Mouse (Mus musculus) heart, adult 2 months (tissue): ENCODE measurements around the gene Lzts2. TPM values are rescaled to one million over a fixed set of nuclear protein-coding genes. Genes with fewer than 3 reads are reported as not detected.
A peak's percentile ranks its signal among the peaks of the same experiment; 100 is the strongest.

Experiments
- DNase-seq, 2 experiments: peaks; one replicate each; pipeline ENCODE4 v3.0.0; 2021
- H3K27ac ChIP-seq: fragments of 200-600 bp; 2 replicates; pipeline ENCODE4 v1.8.1; 2022
- H3K27me3 ChIP-seq: fragments of 200-500 bp; 2 replicates; pipeline ENCODE4 v1.6.1; 2012; ENCODE audit warnings: mild to moderate bottlenecking, low read length, inconsistent platforms, mixed read lengths; ENCODE audit not compliant: control insufficient read depth, insufficient read depth
- H3K36me3 ChIP-seq: fragments of 200-500 bp; 2 replicates; pipeline ENCODE4 v1.6.1; 2012; ENCODE audit warnings: low read length, inconsistent platforms; ENCODE audit not compliant: control insufficient read depth, insufficient read depth
- H3K4me1 ChIP-seq: fragments of 200-500 bp; 2 replicates; pipeline ENCODE4 v1.6.1; 2011; ENCODE audit warnings: low read length; ENCODE audit not compliant: control insufficient read depth, insufficient read depth
- H3K4me3 ChIP-seq: fragments of 200-600 bp; 2 replicates; pipeline ENCODE4 v1.8.1; 2022
- H3K79me2 ChIP-seq: fragments of 200-500 bp; replicated peaks from 2 replicates; pipeline ENCODE4 v1.6.1; 2012; ENCODE audit warnings: mild to moderate bottlenecking, inconsistent platforms, low read length, moderate library complexity, mixed read lengths; ENCODE audit not compliant: control insufficient read depth, insufficient read depth
- H3K9ac ChIP-seq: fragments of 200-500 bp; 2 replicates; pipeline ENCODE4 v1.6.1; 2012; ENCODE audit warnings: low read depth, mild to moderate bottlenecking, control low read depth, inconsistent platforms, low read length, mixed read lengths
- CTCF ChIP-seq: fragments of 200-600 bp; IDR thresholded peaks from 2 replicates; pipeline ENCODE4 v1.8.1; 2022; ENCODE audit warnings: antibody characterized with exemption, mild to moderate bottlenecking, moderate library complexity
- EP300 ChIP-seq: fragments of 200-500 bp; IDR thresholded peaks from 2 replicates; pipeline ENCODE4 v1.6.1; 2011; ENCODE audit warnings: low read depth, low read length, control low read depth; ENCODE audit not compliant: insufficient read depth
- POLR2A ChIP-seq: fragments of 200-500 bp; IDR thresholded peaks from 2 replicates; pipeline ENCODE4 v1.6.1; 2011; ENCODE audit warnings: mild to moderate bottlenecking, low read depth, low read length, control low read depth; ENCODE audit not compliant: insufficient read depth
- WGBS: fragments of 180-500 bp; shearing (Covaris S2); methylation state at CpG from one replicate; pipeline ENCODE4 v1.1.7; 2018; 5-methylcytosine and 5-hydroxymethylcytosine counted together
- intact Hi-C: fragments of 180-260 bp; cut with DNase I; formaldehyde crosslinking; loops from one replicate; pipeline ENCODE4 v1.15.1; 2025
- polyA plus RNA-seq: library from polyadenylated mRNA; depleted of rRNA; stranded (reverse); fragments of >200 nt; gene quantifications from 2 replicates; pipeline ENCODE4 v1.2.3, GENCODE M21; 2012
- total RNA-seq, 2 experiments: library from RNA; stranded (reverse); gene quantifications; 2 replicates each; pipeline ENCODE4 v1.2.3; 2021

Lzts2 gene
- total and polyA plus RNA-seq, 3 experiments = 59.1 to 68.1 (median 61.6) TPM

- no peak overlapping the region for H3K9ac ChIP-seq
- H3K27ac ChIP-seq = no peak overlapping the region
- no peak for DNase-seq
- WGBS = 51% methylated on average over 7 of the region's 7 CpGs
- peaks cover 3% of the 10 kb centered on the region; the same call in 1 of the 2 replicates for H3K4me1 ChIP-seq
- H3K36me3 ChIP-seq = no peaks in the 10 kb centered on the region
- peaks cover 3% of the 10 kb centered on the region; the same call in 1 of the 2 replicates for H3K27me3 ChIP-seq
- intact Hi-C loops = no loop called here
- no peaks in the 10 kb centered on the region for H3K79me2 ChIP-seq
- H3K4me3 ChIP-seq = no peak overlapping the region
- TF ChIP-seq CTCF (no peak), POLR2A (no peak), EP300 (no peak)
These were observed 22.0 kb upstream of the Lzts2 start for GRCm38 (mm10) chr19:44992246-44992645.

GRCm38 (mm10) chr19:44992712-44993111 lies 21.5 kb upstream of the Lzts2 start:
- no peaks in the 10 kb centered on the region for H3K36me3 ChIP-seq
- DNase-seq = no peak
- H3K79me2 ChIP-seq = no peaks in the 10 kb centered on the region
- no peak overlapping the region for H3K9ac ChIP-seq
- intact Hi-C loops = no loop called here
- H3K27ac ChIP-seq = no peak overlapping the region
- no peak overlapping the region for H3K4me3 ChIP-seq
- TF ChIP-seq CTCF (no peak), POLR2A (no peak), EP300 (no peak)
- H3K27me3 ChIP-seq = peaks cover 3% of the 10 kb centered on the region; the same call in 1 of the 2 replicates
- H3K4me1 ChIP-seq = peaks cover 3% of the 10 kb centered on the region; the same call in 1 of the 2 replicates
- WGBS = 69% methylated on average over 7 of the region's 7 CpGs

DNA sequence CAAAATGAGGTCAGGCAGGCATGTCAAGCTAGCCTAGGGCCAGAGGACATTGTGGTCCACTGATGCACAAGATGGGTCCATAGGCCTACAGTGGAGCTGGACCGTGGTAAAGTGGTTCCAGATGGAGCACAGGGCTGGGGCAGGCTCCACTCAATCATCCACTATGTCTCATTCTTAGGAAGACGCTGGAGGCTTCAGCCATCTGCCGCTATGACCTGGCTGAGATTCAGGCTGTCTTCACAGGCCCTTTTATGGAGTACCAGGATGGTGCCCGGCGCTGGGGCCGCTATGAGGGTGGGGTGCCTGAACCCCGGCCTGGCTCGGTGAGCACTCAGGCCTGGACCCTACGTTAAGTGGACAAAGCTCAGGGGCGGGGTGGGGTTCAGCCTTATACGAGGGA lies 16.4 kb upstream of the Lzts2 start:
- H3K36me3 ChIP-seq = no peaks in the 10 kb centered on the region
- H3K9ac ChIP-seq = no peak overlapping the region
- 77% methylated on average over 11 of the region's 11 CpGs for WGBS
- no peak for DNase-seq
- H3K79me2 ChIP-seq = no peaks in the 10 kb centered on the region
- TF ChIP-seq EP300 = no peak
- TF ChIP-seq CTCF = no peak
- no peak for TF ChIP-seq POLR2A
- intact Hi-C loops = no loop called here
- H3K4me3 ChIP-seq = no peak overlapping the region
- H3K27me3 ChIP-seq = no peaks in the 10 kb centered on the region
- no peaks in the 10 kb centered on the region for H3K4me1 ChIP-seq
- H3K27ac ChIP-seq = no peak overlapping the region

GRCm38 (mm10) chr19:44999647-45000046 lies 14.6 kb upstream of the Lzts2 start:
- WGBS = 81% methylated on average over 8 of the region's 8 CpGs
- no peak overlapping the region for H3K9ac ChIP-seq
- no peak overlapping the region for H3K4me3 ChIP-seq
- no peaks in the 10 kb centered on the region for H3K79me2 ChIP-seq
- H3K27me3 ChIP-seq = no peaks in the 10 kb centered on the region
- H3K4me1 ChIP-seq = no peaks in the 10 kb centered on the region
- H3K27ac ChIP-seq = no peak overlapping the region
- TF ChIP-seq POLR2A (no peak), CTCF (no peak), EP300 (no peak)
- no peak for DNase-seq
- intact Hi-C loops = no loop called here
- no peaks in the 10 kb centered on the region for H3K36me3 ChIP-seq

GRCm38 (mm10) chr19:45002301-45002700 lies 11.9 kb upstream of the Lzts2 start:
- Histone ChIP-seq H3K27ac (no peak overlapping the region), H3K36me3 (peaks cover 4% of the 10 kb centered on the region; the same call in 1 of the 2 replicates)

DNA sequence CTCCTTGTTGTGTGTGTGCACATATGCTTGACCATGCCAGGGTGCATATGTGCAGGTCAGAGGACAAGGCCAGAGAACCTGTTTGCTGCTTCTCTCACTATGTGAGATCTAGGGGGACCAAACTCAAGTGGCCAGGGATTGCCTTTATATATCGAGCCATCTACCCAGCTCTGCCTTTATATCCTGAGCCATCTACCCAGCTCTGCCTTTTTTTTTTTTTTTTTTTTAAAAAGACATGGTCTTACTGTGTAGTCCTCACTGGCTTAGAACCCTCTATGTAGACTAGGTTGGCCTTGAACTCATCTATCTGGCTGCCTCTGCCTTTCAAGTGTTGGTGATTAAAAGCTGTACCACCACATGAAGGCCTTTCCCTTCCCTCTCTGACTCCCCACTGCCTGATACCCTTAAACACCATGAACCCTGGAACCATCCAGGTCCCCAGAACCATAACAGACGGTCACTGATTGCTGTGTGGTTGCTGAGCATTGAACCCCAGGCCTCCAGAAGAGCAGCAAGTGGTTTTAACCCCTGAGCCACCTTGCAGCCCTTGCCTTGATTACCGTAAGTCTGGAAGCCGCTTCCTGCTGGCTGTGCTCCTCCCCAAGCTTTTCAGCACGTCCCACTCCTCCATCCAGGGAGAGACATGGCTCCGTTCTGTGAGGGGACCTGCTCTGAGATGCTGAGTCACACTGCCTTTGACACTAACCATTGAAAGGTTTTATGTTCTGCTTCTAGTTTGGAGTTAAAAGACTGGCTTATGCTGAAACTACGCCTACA lies 10.3 kb upstream of the Lzts2 start:
- no peak overlapping the region for H3K27ac ChIP-seq

More at GRCm38 (mm10) chr19:45002301-45002700, 11.9 kb upstream of the Lzts2 start:
- H3K4me1 ChIP-seq = peaks cover 1% of the 10 kb centered on the region; the same call in 1 of the 2 replicates
- intact Hi-C loops = no loop called here
- TF ChIP-seq CTCF (peak; percentile 39), EP300 (no peak)
- no peak overlapping the region for H3K9ac ChIP-seq
- H3K4me3 ChIP-seq = no peak overlapping the region
- DNase-seq = no peak
- 61% methylated on average over 3 of the region's 3 CpGs for WGBS
- no peaks in the 10 kb centered on the region for H3K27me3 ChIP-seq
- no peaks in the 10 kb centered on the region for H3K79me2 ChIP-seq

More for the DNA sequence above, 10.3 kb upstream of the Lzts2 start:
- no peak overlapping the region for H3K9ac ChIP-seq
- peaks cover 4% of the 10 kb centered on the region; the same call in 1 of the 2 replicates for H3K36me3 ChIP-seq
- no peak for DNase-seq
- H3K4me1 ChIP-seq = peaks cover 3% of the 10 kb centered on the region
- WGBS = 87% methylated on average over 7 of the region's 7 CpGs
- intact Hi-C loops = no loop called here
- no peak overlapping the region for H3K4me3 ChIP-seq
- H3K27me3 ChIP-seq = no peaks in the 10 kb centered on the region
- H3K79me2 ChIP-seq = no peaks in the 10 kb centered on the region
- TF ChIP-seq POLR2A (no peak), CTCF (no peak), EP300 (no peak)
